Mouse (Mus musculus) monocyte, adult 5-6 weeks (primary cell): ENCODE data around the gene Ddx60. TPM values are rescaled to one million over a fixed set of nuclear protein-coding genes. Genes with fewer than 3 reads are reported as not detected.

Experiments used
- ATAC-seq: fragments of 153-309, 156-312 bp; replicated peaks from 2 replicates; pipeline ENCODE4 v1.8.0; 2017; ENCODE audit warnings: mild to moderate bottlenecking; ENCODE audit not compliant: low TSS enrichment, insufficient number of reproducible peaks, severe bottlenecking, poor library complexity, low FRiP score
- total RNA-seq: library from RNA; stranded (forward); fragments of 200-1000, 200-491, 200-594 nt; gene quantifications from 3 replicates; pipeline ENCODE4 v1.2.3, GENCODE M21; 2017

The Ddx60 gene
- total RNA-seq, 1 experiment from 2014 or later = 8.3 TPM

DNA sequence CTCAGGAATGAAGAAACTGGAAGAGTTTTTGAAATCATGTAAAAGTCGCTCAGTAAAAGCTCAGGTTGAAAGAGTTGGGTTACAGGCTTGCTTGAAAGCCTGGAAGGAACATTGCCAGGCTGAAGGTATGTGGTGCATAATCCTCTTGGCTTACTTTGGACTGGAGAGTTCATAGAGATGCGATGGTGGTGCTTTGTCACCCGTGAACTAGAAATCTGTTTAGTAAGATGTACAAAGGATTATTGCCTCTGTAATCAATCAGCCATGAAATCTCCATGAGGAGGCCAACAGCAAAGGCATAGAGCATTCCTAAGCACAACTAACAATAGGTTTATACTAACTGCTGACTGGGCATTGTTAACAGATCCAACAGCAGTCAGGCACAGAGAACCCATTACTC lies 41.7 kb downstream of the Ddx60 start:
- ATAC-seq = no peak

DNA sequence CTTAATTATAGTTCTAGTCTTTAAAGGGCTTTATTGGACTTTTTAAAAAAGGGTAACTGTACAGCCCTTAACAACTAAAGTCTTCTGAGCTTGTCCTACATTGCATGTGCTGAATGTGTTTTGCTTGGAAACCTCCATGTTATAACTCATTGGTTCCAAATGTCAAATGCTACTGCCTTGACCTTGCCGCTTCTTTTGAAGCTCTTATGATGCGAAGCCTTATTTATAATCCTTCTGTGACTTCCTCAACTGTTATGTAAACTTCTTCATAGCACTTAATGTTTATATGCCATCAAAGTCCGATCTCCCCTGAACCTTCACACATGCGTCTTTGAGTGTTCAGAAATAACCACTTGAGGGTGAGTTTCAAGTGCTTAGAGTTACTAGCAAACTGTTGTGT lies 57.1 kb downstream of the Ddx60 start:
- no peak for ATAC-seq

DNA sequence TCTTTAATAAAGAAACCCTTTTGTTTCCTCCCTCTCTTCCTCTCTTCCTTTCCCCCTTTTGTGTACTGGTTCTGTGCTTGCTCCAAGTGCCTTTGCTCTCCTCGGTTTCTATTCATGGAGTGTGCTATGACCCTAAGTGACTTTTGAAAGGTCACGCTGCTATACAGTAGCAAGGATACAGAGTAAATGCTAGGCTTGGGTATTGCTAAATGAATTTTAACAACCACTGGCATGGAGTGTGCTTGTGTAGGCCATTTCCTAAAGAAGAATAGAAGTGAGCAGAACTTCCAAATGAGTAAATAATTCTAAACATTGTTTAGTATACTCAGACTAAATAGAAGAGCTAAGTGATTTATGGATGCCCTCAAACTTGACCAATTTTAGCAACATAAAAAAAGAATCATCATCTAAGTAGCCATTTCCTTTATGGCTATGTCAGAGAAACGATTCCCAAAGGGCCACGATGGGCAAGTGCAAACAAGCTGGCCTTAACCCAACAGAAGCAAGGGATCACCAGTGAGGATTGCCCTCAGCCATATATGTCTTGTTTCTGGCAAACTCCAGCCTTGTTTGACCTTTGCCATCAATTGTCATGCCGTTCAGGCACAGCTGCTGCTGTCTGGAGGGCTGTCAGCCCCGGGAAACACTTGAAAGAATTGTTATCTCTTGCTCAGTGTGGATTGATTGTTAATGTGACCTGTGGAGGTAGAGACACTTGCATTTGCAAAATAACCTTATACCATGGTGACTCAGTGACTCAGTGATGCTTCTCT lies 58.0 kb downstream of the Ddx60 start:
- no peak for ATAC-seq

DNA sequence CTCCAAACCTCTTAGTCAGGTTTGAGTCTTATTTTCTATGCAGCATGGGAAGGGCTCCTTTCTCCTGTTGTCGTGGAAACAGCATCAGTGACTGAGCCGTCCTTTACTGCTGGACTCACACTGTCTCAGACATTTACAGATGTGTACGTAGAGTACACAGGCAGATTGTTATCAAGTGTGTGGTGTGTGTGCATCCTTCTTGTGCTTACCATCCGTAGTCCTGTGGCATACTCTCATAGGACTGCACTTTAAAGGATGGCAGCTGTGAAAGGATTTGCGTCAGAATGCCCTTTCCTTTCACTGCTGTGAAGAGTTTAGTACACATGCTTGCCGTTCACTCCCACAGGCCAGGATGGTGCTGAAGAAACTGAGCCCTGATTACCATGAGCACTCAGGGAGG lies 61.6 kb downstream of the Ddx60 start:
- ATAC-seq = no peak

DNA sequence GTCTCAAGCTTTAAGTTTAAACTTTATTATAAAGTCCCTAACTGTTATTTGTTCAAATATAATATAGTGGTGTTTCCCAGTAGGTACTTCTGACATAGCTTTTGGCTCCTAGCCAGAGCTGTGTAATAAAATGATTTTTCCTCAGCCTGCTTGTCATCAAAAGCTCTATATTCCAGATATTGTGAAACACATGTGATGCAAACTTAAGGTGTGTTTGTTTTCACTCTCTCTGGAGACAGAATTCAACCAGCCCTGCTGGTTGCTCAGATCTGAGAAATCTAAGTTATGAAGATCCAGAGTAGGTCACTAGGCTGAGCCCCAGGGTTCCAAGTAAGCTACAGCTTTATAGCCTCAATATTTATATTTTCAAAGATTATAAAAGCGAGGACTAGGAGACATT lies 64.9 kb downstream of the Ddx60 start:
- ATAC-seq = no peak

DNA sequence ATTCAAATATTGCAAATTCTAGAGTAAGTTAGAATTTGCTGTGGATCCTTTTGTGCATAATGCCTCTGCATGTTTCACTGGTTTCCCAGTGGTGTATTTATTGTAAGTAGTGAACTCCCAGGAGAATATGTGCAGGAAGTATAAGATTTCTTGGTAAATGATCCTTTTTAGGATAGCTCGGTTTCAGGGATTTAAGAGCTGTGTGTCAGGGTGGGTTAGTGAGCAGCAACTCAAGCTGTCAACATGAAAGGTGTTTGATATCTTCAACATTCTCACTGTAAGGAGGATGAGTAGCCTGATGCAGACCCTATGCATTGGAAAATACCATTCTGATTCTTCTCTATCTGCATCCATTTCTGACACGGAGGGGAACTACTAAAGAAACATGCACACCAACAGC lies 69.2 kb downstream of the Ddx60 start:
- ATAC-seq = no peak

DNA sequence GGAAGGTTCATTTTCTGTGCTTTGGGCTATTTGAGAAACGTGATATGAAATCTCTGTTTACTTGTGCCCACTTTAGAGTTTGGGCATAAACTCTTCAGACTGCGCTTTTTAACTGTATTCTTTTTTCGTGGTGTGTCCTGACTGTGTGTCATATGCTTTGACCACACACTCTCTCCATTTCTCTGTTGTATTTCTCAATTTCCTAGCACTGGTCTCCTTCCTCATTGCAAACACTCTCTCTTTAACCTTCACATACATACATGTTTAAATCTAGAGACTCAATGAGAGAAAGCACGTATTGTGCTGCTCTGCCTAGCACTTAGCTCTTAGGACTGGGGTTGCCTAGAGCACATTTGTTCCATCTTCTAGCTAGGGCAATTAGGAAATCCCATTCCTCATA lies 86.3 kb downstream of the Ddx60 start:
- no peak for ATAC-seq

DNA sequence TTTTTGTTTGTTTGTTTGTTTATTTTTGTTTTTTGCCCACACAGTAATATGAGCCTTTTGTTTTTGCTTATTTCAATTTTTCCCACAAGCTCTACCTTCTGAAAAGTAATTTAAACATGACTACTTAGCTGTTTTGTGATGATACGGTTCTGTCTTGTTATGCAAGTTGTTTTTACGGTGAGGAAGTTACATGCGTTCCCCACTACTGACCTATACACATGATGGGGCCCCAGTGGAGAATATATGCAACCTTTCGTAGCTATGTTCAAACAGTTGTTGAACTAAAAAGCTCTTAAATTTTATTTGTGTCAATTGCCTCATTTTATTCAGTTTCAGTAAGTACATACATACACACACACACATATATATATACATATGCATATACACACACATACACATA lies 86.7 kb downstream of the Ddx60 start:
- ATAC-seq = no peak

DNA sequence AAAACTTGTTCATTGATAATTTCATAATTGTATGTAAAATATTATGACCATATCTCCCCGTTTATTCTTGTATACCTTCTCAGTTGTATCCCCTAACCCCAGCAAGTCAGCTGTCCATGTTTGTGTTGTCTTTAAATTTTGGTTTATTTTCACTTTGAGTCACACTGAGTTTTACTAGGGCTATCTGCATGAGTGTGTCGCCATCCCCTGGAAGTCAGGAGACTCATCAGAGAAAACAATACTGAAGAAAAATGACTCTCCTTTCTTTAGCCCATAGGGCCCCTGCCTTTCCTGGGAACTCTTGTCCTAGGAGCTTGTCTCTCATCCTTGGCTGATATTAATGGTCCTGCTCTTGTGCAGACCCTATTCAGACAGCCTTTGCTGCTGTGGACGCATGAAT lies 106.5 kb downstream of the Ddx60 start:
- ATAC-seq = no peak

DNA sequence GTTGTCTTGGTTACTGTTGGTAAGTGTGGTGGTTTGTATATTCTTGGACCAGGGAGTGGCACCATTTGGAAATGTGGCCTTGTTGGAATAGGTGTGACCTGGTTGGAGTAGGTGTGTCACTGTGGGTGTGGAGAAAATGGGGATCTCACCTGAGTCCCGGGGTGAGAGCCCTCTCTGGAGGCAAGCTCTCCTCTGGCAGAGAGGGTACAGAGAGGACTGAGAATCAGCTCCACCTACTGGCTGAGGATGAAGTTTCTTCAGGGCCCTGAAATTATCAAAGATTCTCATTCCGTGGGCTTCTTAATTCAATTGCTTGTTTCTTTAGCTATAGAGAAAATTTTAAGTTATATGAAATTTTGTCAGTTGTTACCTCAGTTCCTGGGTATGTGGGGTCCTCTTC lies 118.9 kb downstream of the Ddx60 start:
- ATAC-seq = no peak

DNA sequence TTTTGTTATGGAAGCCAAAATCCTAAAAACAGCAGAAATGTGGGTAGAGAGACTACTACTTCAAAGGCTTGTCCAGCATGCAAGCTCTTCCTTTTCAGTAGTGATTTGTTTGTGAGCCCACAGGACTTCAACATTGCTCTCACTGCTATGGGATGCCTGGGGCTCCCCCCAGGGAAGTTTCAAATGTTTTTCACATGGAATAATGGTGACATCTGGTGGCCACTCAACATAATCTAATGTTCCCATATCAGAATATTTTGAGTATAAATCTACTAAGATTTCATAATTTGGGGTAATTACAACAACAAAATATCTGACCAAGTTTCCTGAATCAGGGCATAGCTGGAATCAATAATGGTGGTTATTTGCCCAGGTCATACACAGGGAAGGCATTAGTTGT lies 132.5 kb downstream of the Ddx60 start:
- no peak for ATAC-seq

DNA sequence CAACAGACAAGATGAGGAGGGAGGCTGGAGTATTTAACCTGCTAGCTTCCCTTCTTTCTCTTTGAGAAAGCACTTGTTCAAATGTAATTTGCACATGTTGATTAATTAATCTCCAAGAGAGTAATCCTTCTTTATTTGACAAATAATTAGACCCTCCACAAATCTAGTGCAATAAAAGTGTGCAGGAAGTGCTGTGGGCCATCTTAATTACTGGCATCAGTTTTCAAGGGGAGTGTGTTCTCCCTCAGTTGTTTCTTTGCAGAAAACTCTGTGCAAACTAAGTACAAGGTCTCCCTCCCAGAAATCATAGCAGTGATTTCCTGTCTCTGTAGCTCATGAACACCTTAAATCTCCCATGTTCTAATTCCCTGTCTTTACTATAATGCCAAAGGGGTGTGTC lies 140.4 kb downstream of the Ddx60 start:
- no peak for ATAC-seq

DNA sequence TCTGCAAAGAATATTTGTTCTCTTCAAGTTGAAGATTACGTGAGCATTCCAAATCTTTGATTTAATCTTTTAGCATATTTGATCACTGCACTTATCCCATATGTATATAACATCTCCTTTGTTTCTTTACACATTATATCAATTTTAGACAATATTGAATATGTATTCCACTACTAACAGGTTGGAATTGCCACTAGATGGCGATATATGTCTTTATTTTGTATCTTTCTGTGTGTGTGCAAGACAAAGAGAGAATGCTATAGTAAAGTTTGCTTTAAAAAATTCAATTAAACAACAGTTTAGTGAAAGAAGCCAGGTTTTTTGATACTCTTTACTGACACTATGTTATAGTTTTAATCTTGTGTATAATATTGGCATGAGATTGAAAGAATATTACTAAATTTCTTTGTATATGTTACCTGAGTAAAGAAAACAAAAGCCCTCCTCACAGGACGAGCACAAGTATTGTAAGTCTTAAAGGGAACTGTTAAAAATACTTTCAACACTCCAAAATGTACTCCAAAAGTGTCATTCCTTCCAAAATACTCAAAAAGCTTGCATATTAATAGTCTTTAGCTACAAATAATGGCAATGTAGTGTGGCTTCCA lies 152.4 kb downstream of the Ddx60 start:
- no peak for ATAC-seq

DNA sequence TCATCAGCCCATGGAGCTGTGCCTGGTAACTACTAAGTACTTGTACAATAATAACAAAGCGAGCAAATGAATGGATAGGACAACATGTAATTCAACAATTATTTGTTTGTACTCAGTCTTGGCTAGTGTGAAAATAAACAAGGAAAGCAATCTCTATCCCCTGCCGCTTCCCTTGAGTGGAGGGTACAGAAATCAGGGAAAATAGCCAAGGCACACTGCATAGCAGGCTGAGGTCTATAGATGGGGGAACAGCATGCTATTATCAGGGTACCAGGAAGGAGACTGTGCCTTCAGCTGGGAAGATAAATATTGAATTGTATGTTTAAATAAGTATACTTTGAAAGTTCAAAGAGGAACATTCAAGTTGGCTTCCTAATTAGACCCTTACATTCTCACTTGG lies 153.9 kb downstream of the Ddx60 start:
- ATAC-seq = no peak

Other genes with a start within 250 kb of the Ddx60 start
- 2.0 TPM in 1 of 3 replicates, not detected in the others for gene Palld, start 25.4 kb upstream of the Ddx60 start, total RNA-seq
- gene Anxa10, start 195.1 kb downstream of the Ddx60 start, total RNA-seq = not detected in 3 replicates